Mouse (Mus musculus): Measurements from ENCODE around the gene Gprc5c. TPM values are rescaled to one million over a fixed set of nuclear protein-coding genes. Genes with fewer than 3 reads are reported as not detected.

Gene Gprc5c
- polyA plus RNA-seq (2016; fragmentation: Nextera tagmentation; extraction: Ambion mirVana) = 29.7 and 30.0 TPM in 2 replicates

DNA sequence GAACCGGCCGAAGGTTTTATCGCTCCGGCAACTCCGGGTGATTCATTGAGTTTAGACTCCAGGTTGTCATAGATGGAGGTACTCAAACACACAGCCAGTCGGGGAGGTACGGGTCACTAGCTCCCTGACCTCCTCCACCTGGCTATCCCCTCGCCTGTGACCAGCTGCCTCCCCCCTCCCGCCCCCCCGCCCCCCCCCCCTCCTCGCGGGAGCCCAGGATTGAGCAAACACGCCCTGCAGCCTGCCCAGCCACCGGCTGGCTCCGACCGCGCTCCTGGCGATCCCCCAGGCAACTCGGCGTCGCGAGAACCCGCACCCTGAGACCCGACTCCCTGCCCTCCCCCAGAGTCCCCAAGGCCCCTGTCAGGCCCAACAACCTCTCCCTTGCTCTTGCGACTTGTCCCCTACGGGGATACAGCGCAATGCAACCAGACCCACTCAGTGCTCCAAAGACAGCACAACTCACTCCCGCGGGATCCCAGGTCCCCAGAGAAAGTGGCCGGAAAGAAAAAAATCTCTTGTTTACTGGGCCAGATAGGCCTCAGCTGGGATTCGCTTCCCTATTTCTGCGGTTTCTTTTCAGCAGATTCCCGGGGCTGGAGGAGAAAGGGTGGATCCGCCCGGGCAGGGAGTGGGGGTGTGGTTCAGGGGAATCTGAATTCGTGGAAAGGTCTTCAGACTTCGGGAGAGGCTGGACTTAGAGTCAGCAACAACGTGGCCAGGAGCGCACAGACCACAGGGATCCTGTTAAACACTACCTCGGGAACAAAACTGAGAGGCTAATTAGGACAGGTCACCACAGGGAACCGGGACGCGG is at the start of gene Gprc5c:
TSS of gene Gprc5c (plus strand) at position 701 of the 817 bp plus-strand sequence.
- Histone ChIP-seq H3K9me3 (replicated peaks) (no peaks in the 10 kb centered on the region), H3K27ac (peak within 1 kb of the TSS; percentile 86), H3K9ac (peak within 1 kb of the TSS; percentile 69), H3K27me3 (peaks cover 64% of the 10 kb centered on the region), H3K36me3 (no peaks in the 10 kb centered on the region), H3K4me2 (replicated peaks) (peak within 1 kb of the TSS; percentile 92), H3K4me1 (peaks cover 34% of the 10 kb centered on the region), H3K4me3 (peak within 1 kb of the TSS; percentile 57)
- peak; percentile 27 for ATAC-seq (ENCODE audit: low FRiP score)
- under 1% methylated on average over 38 of the region's 43 CpGs for WGBS

DNA sequence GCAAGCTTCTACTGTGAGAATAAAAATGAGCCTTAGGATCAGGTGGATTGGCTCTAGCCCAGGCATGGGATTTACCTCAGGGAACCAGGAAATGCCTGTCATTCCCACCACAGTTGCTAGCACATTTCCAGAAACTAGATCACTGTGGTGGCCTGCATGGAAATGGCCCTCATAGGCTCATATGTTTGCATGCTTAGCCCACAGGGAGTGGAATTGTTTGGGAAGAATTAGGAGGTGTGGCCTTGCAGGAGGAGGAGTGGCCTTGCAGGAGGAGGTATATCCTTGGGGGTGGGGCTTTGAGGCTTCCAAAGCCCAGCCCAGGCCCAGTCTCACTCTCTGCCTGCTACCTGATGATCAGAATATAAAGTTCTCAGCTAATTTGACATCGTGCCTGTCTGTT is 49.0 kb upstream of the Gprc5c start:
- Histone ChIP-seq H3K4me3 (no peak overlapping the region), H3K4me2 (replicated peaks) (no peak overlapping the region), H3K9me3 (replicated peaks) (no peaks in the 10 kb centered on the region), H3K36me3 (no peaks in the 10 kb centered on the region), H3K27ac (no peak overlapping the region), H3K4me1 (peaks cover 38% of the 10 kb centered on the region), H3K27me3 (0 out of 2 replicates have a peak, but pooled peaks cover 4% of the 10 kb centered on the region), H3K9ac (no peak overlapping the region)
- 94% methylated on average over 1 of the region's 1 CpGs for WGBS
- no peak for ATAC-seq (ENCODE audit: low FRiP score)

DNA sequence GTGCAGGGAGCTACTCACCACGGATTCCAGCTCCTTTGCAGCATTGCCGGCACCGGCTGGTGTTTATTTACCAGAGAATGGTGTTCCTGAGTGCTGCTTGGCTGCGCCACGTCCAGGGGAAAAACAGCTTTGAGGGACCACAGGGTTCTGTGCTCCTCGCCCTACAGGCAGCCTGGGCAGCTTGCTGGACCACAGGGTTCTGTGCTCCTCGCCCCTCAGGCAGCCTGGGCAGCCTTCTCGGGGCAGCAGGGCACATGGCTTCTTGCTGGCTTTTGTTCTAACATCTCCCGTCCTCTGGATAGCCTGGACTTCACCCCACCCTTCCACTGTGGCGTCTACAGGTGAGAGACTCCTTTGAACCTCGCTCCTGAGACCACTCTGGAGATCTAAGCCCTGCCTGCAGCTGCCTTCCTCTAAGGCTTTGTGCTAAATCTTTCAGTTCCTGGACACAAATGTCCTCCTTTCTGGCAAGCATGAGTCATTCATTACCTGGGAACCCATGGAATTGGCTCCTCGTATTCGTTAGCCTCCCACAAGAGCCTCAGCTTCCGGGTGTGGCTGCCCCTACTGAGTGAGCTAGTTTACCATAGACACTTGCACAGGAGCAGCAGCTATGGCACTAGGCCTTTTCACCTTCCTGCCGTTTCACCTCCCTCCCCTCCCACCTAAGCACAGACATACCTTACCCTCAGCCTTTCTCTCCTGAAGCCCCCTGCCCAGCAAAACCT is 48.2 kb upstream of the Gprc5c start:
- no peaks in the 10 kb centered on the region for H3K36me3 ChIP-seq
- peaks cover 42% of the 10 kb centered on the region for H3K4me1 ChIP-seq
- H3K27me3 ChIP-seq = 0 out of 2 replicates have a peak, but pooled peaks cover 4% of the 10 kb centered on the region
- no peak overlapping the region for H3K4me2 ChIP-seq (replicated peaks)
- H3K9me3 ChIP-seq (replicated peaks) = no peaks in the 10 kb centered on the region
- H3K4me3 ChIP-seq = no peak overlapping the region
- 64% methylated on average over 15 of the region's 15 CpGs for WGBS
- no peak for ATAC-seq (ENCODE audit: low FRiP score)
- H3K27ac ChIP-seq = no peak overlapping the region
- no peak overlapping the region for H3K9ac ChIP-seq

DNA sequence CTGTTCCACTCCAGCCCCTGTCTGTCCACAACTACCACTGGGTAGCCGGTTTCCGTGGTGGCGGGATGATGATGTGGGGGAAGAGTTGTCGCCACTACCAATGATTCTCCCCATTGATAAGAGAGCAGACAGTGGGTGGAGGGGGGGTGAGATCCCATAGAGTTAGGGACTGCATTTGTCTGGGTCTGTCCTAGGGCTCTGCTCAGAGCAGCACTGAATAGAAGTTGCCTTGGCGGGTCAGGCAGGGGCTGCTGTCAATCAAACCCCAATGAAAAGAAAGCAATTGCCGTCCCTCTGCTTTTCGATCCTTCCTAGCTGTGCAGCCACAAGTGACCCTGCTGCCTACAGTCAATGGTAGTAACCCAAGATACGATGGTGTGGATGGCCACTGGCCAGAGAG is 47.0 kb upstream of the Gprc5c start:
- Histone ChIP-seq H3K4me1 (peaks cover 51% of the 10 kb centered on the region), H3K9ac (no peak overlapping the region), H3K27me3 (0 out of 2 replicates have a peak, but pooled peaks cover 4% of the 10 kb centered on the region), H3K4me3 (no peak overlapping the region), H3K36me3 (no peaks in the 10 kb centered on the region), H3K27ac (no peak overlapping the region), H3K9me3 (replicated peaks) (no peaks in the 10 kb centered on the region), H3K4me2 (replicated peaks) (no peak overlapping the region; the same call in 1 of the 2 replicates)
- ATAC-seq (ENCODE audit: low FRiP score) = peak; percentile 51; the same call in 1 of the 2 replicates
- 17% methylated on average over 8 of the region's 8 CpGs for WGBS

GRCm38 (mm10) chr11:114807025-114807424 is 43.9 kb upstream of the Gprc5c start:
- H3K27ac ChIP-seq = peak overlapping the region; percentile 48; the same call in 1 of the 2 replicates

DNA sequence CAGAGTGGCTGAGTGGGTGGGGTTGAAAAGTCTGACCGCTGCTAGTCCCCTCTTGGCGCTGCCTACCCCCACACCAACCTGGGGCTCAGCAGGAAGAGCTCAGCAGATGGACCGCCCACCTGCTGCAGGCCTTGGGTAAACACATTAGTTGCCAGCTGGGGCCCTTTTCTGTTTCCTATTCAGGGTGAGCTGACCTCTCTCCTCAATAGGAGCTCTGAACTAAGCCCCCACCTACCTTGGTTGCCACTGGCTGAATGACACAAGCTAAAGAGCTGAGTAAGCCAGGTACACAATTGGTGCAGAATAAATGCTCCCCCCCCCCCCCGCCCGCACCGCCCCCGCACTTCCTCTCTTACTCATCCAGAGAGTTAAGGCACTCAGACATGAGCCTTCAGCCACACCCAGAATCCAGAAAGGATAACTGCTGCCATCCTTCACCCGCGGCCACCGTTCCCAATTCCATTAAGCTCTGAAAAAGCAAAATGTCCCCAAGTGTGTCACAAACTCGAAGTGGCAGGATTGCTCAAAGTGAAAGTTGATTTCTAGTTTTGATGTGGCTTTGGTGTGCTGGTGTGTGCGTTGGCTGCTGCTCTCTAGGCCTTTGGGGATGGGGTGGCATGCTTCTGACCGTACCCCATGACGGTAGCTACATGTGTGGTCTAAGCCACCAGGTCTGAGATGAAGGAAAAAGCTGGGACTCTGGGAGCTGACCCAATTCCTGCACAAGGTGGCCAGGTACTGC is 43.1 kb upstream of the Gprc5c start:
- Histone ChIP-seq H3K4me2 (replicated peaks) (no peak overlapping the region), H3K4me3 (no peak overlapping the region), H3K36me3 (no peaks in the 10 kb centered on the region), H3K4me1 (peaks cover 54% of the 10 kb centered on the region), H3K9me3 (replicated peaks) (no peaks in the 10 kb centered on the region), H3K9ac (no peak overlapping the region), H3K27ac (peak overlapping the region; percentile 48; the same call in 1 of the 2 replicates), H3K27me3 (no peaks in the 10 kb centered on the region)
- peak; percentile 32; the same call in 1 of the 2 replicates for ATAC-seq (ENCODE audit: low FRiP score)
- WGBS = 25% methylated on average over 13 of the region's 14 CpGs

More at GRCm38 (mm10) chr11:114807025-114807424, 43.9 kb upstream of the Gprc5c start:
- Histone ChIP-seq H3K27me3 (0 out of 2 replicates have a peak, but pooled peaks cover 4% of the 10 kb centered on the region), H3K36me3 (no peaks in the 10 kb centered on the region), H3K4me2 (replicated peaks) (no peak overlapping the region), H3K4me1 (peaks cover 57% of the 10 kb centered on the region), H3K4me3 (no peak overlapping the region), H3K9ac (no peak overlapping the region), H3K9me3 (replicated peaks) (no peaks in the 10 kb centered on the region)
- no peak for ATAC-seq (ENCODE audit: low FRiP score)
- 51% methylated on average over 2 of the region's 2 CpGs for WGBS

DNA sequence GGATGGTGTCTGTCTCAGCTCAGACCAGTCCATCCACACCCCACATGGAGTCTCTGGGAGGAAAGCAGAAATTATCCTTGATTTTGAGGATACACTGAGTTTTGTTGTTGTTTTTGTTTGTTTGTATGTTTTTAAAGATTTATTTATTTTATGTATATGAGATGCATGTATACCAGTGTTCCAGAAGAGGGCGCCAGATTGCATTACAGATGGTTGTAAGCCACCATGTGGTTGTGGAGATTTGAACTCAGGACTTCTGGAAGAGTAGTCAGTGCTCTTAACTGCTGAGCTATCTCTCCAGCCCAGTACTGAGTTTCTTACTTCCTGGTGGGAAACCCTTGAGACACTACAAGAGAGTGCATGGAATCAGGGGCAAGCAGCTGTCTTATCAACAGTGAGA is 41.6 kb upstream of the Gprc5c start:
- no peak overlapping the region for H3K9ac ChIP-seq
- no peak overlapping the region for H3K4me2 ChIP-seq (replicated peaks)
- no peaks in the 10 kb centered on the region for H3K9me3 ChIP-seq (replicated peaks)
- ATAC-seq (ENCODE audit: low FRiP score) = no peak
- 94% methylated on average over 1 of the region's 1 CpGs for WGBS
- H3K36me3 ChIP-seq = no peaks in the 10 kb centered on the region
- no peak overlapping the region for H3K27ac ChIP-seq
- no peak overlapping the region for H3K4me3 ChIP-seq
- peaks cover 41% of the 10 kb centered on the region for H3K4me1 ChIP-seq
- no peaks in the 10 kb centered on the region for H3K27me3 ChIP-seq

DNA sequence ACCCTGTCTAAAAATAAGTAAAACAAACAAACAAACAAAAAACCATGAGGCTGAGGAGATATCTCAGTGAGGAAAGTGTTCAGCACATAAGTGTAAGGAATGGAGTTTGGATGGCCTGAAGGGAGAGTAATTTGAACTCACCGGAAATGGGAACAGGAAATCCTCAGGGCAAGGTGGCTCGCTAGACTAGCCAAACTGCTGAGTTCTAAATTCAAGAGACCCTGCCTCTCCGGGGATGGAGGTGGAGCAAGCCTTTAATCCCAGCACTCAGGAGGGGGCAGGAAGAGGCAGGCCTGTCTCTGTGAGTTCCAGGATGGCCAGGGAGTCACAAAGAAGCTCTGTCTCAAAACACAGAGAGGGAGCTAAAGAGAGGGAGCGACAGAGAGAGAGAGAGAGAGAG is 40.6 kb upstream of the Gprc5c start:
- Histone ChIP-seq H3K4me2 (replicated peaks) (no peak overlapping the region), H3K9me3 (replicated peaks) (no peaks in the 10 kb centered on the region), H3K36me3 (no peaks in the 10 kb centered on the region), H3K9ac (no peak overlapping the region), H3K27me3 (no peaks in the 10 kb centered on the region), H3K27ac (no peak overlapping the region), H3K4me1 (peaks cover 36% of the 10 kb centered on the region), H3K4me3 (no peak overlapping the region)
- 26% methylated on average over 4 of the region's 4 CpGs for WGBS
- ATAC-seq (ENCODE audit: low FRiP score) = no peak

- Histone ChIP-seq H3K4me1 (peaks cover 19% of the 10 kb centered on the region), H3K27me3 (no peaks in the 10 kb centered on the region), H3K27ac (no peak overlapping the region), H3K9me3 (replicated peaks) (no peaks in the 10 kb centered on the region), H3K4me2 (replicated peaks) (no peak overlapping the region), H3K36me3 (no peaks in the 10 kb centered on the region), H3K4me3 (no peak overlapping the region), H3K9ac (no peak overlapping the region)
- WGBS = 20% methylated on average over 6 of the region's 6 CpGs
- ATAC-seq (ENCODE audit: low FRiP score) = peak; percentile 70
Measured at GRCm38 (mm10) chr11:114812731-114813240, 38.2 kb upstream of the Gprc5c start.

DNA sequence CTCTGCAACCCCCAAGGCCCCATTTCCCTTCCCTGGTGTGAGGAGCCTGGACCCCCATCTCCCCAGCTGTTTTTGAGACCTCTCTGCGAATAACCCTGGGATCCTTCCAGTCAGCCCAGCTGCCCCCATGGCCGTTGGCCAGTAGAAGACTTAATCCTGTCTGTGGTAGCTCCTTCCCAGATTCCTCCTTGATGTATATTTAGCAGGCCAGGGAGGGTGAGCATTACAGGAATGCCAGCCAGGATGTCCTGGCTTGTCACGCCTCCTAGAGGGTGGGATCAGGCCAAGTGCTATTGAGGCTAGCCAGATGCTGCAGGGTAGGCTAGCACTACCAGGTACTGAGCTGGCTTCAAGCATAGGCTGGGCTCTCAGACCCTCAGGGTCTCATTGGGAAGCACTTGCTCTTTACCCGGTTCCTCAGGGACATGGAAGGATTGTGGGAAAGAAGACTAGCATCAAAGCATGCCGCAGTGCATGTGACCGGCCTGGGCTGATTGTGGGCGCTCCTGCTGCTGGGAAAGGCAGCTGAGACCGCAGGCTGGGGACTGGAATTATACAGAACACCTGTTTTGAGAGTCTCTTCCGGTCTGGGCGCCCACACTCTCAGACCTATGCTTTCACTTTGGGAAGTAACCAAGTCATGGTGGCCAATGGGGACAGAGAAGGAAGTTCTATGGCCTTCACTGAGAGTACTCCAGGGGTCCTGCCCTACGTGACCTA is 35.9 kb upstream of the Gprc5c start:
- no peak overlapping the region for H3K9ac ChIP-seq
- no peak overlapping the region for H3K27ac ChIP-seq
- no peak overlapping the region for H3K4me3 ChIP-seq
- H3K36me3 ChIP-seq = no peaks in the 10 kb centered on the region
- peaks cover 17% of the 10 kb centered on the region for H3K4me1 ChIP-seq
- WGBS = 84% methylated on average over 11 of the region's 11 CpGs
- no peak overlapping the region for H3K4me2 ChIP-seq (replicated peaks)
- no peaks in the 10 kb centered on the region for H3K9me3 ChIP-seq (replicated peaks)
- no peak for ATAC-seq (ENCODE audit: low FRiP score)
- no peaks in the 10 kb centered on the region for H3K27me3 ChIP-seq

GRCm38 (mm10) chr11:114816934-114817333 is 34.0 kb upstream of the Gprc5c start:
- Histone ChIP-seq H3K4me3 (no peak overlapping the region), H3K9me3 (replicated peaks) (no peaks in the 10 kb centered on the region), H3K27me3 (no peaks in the 10 kb centered on the region; the same call in 1 of the 2 replicates), H3K4me2 (replicated peaks) (no peak overlapping the region), H3K9ac (no peak overlapping the region), H3K4me1 (peaks cover 13% of the 10 kb centered on the region), H3K36me3 (no peaks in the 10 kb centered on the region), H3K27ac (no peak overlapping the region)
- 88% methylated on average over 4 of the region's 4 CpGs for WGBS
- no peak for ATAC-seq (ENCODE audit: low FRiP score)
